Mouse (Mus musculus) gastrocnemius, postnatal 25 days (tissue): ENCODE results near the gene Olfr822. TPM values are rescaled to one million over a fixed set of nuclear protein-coding genes. Genes with fewer than 3 reads are reported as not detected.
"Not testable (repeated sequence)": the region's sequence is repeated elsewhere in the genome, so short reads cannot be mapped to it uniquely, and the experiment has no call there.

ENCODE experiments used
- DNase-seq: peaks from one replicate; pipeline ENCODE4 v3.0.0; 2022
- long read RNA-seq, 2 experiments: library from polyadenylated mRNA; stranded (forward); transcript quantifications; one replicate each; pipeline ENCODE4 v2.0.0; 2021
- total RNA-seq, 2 experiments: library from RNA; stranded (reverse); gene quantifications; 1 replicate in 1 of 2; 2 replicates in 1 of 2; pipeline ENCODE4 v1.2.3; 2021

Gene Olfr822
- not detected for total RNA-seq
- long read RNA-seq, experiment 1 = 0 reads
- long read RNA-seq, experiment 2 = 0 reads

GRCm38 (mm10) chr10:130070910-130071309 is at the start of gene Olfr822:
Gene Olfr822 (plus strand): TSS chr10:130071210.
- DNase-seq = no peak

- no peak for DNase-seq
Measured at GRCm38 (mm10) chr10:130030048-130030447, 41.0 kb upstream of the Olfr822 start, which contains the start of gene Olfr821. Gene Olfr821 (plus strand): TSS chr10:130030348.

GRCm38 (mm10) chr10:130037096-130037495 is 33.9 kb upstream of the Olfr822 start:
- no peak for DNase-seq

DNA sequence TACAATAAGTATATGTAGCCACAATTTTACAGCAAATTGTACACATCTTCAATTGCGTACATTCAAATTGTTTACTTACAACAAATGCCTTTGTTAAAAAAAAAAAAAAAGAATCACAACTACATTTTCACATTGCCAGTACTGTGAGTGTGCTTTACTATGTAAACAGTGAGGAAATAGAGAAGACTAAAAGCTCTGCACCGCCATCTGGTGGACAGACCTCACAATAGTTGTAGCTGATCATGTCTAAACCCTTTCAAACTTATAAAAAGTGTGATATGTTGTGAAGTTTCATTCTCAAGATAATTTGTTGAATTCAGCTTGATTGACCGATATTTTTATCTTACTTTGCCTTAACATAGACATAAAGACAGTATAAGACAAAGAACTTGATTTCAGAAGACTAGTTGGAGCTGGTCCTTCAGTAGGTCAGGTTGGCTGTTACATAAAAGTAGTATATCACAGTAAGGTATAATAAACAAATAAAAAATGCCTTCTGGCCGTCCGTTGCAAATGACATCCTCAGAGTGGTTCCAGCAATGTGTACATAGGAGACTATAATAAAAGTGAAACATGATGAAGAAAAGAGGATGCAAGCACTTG is 21.9 kb downstream of the Olfr822 start:
- no peak for DNase-seq

DNA sequence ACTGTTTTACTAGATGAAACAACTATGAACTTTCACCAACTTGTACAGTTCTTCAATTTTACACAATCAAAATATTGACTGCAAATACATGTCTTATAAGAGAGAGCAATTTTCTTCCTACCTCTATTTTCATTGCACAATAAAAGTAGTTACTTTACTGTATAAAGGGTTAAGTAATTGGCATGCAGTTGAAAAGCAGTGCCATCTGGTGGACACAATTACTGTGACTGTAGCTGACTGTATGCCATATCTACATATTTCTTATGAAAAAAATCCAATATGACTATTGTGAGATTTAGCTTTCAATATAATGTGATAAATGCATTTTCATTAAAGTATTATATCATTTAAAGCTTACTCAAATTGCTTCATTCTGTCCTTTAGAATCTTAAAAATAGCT is 25.1 kb downstream of the Olfr822 start:
- no peak for DNase-seq

GRCm38 (mm10) chr10:130115283-130115682 is 44.3 kb downstream of the Olfr822 start, which contains the start of gene Olfr823:
Gene Olfr823 (minus strand): TSS chr10:130115383.
- not testable (repeated sequence) for DNase-seq

GRCm38 (mm10) chr10:130116045-130116444 is 45.0 kb downstream of the Olfr822 start:
- not testable (repeated sequence) for DNase-seq

Other genes starting within 250 kb of the Olfr822 start
- gene Olfr812, start 225.1 kb upstream of the Olfr822 start, total RNA-seq = not detected
- gene Olfr813, start 215.8 kb upstream of the Olfr822 start, total RNA-seq = not detected
- not detected for gene Olfr814, start 191.4 kb upstream of the Olfr822 start, total RNA-seq
- not detected for gene Olfr815, start 165.3 kb upstream of the Olfr822 start, total RNA-seq
- gene Olfr816, start 155.6 kb upstream of the Olfr822 start, total RNA-seq = not detected
- not detected for gene Olfr818, start 122.1 kb upstream of the Olfr822 start, total RNA-seq
- not detected for gene Olfr819, start 103.9 kb upstream of the Olfr822 start, total RNA-seq
- not detected for gene Olfr247, start 95.1 kb upstream of the Olfr822 start, total RNA-seq
- not detected for gene Gm10310, start 86.1 kb upstream of the Olfr822 start, total RNA-seq
- not detected for gene Olfr820, start 58.6 kb upstream of the Olfr822 start, total RNA-seq
- gene Olfr821, start 40.9 kb upstream of the Olfr822 start, total RNA-seq = not detected
- gene Olfr823, start 44.2 kb downstream of the Olfr822 start, total RNA-seq = not detected
- gene Olfr824, start 58.8 kb downstream of the Olfr822 start, total RNA-seq = not detected
- not detected for gene Olfr825, start 95.6 kb downstream of the Olfr822 start, total RNA-seq
- gene Olfr826, start 113.0 kb downstream of the Olfr822 start, total RNA-seq = not detected
- not detected for gene Olfr827, start 143.2 kb downstream of the Olfr822 start, total RNA-seq
- not detected for gene Neurod4, start 209.0 kb downstream of the Olfr822 start, total RNA-seq